Mouse (Mus musculus) small intestine, adult 2 months (tissue): ENCODE measurements around the gene Zfp950.

ENCODE experiments used
- CTCF ChIP-seq: fragments of 200-500 bp; IDR thresholded peaks from 2 replicates; pipeline ENCODE4 v1.5.1; 2012; ENCODE audit warnings: low read depth, mild to moderate bottlenecking, control low read depth, inconsistent platforms, low read length, moderate library complexity, mixed read lengths; ENCODE audit not compliant: insufficient replicate concordance, insufficient read length; ENCODE audit errors: extremely low read depth
- POLR2A ChIP-seq: fragments of 200-500 bp; IDR thresholded peaks from 2 replicates; pipeline ENCODE4 v1.6.1; 2012; ENCODE audit warnings: low read depth, mild to moderate bottlenecking, control low read depth, inconsistent platforms, low read length, moderate library complexity

- TF ChIP-seq CTCF: no peak
- TF ChIP-seq POLR2A: no peak
Measured at GRCm38 (mm10) chr19:61064386-61064785, 76.3 kb downstream of the Zfp950 start.
